In the genomic region with DNA sequence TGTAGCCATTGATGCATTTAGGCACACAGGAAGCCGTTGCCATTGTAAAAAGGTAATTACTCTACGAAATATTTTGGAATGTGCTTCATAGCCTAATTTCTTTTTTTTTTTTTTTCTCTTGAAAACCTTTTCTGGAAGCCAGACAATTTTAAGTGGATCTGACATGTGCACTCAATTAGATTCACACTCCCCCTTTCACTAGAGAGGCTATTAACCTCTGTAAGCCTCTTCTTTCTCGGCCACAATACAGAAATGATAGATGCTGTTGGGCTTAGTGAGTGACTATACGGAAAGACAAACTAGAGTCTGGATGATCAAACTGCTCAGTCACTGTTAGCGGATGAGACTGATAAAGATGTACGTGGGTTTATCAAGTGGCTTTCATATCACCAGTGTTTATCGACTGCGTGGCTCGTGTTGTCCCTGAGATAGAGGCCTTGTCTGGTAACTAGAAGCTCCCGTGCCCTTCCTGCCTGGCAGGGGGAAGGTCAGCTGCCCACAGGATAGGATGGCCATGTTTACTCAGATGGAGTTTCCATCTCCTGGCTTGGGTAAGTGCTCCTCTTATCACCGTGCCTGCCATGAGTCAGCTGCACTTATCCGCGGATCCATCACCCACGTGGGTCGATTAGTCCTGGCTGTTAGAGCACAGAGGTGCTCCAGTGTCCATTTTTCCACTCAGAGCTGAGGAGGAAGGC, we compare ENCODE assay signal across 18 mouse cellular contexts. TPM values are rescaled to one million over a fixed set of nuclear protein-coding genes. Genes with fewer than 3 reads are reported as not detected.
DNase-seq lines count a peak whose midpoint lies in the region; ATAC-seq and TF ChIP-seq lines count a peak whose summit lies in the region.
"Had no signal": no experiment of that assay in that cellular context is flagged by ENCODE, and none has a peak within 500 bp of the region (broad histone marks: within the 10 kb centered on the region; RNA-seq: fewer than 3 reads in every experiment).

No protein-coding gene starts in this region.

- no peak overlapping the region for H3K9ac ChIP-seq in kidney, embryonic 16.5 days (replicated peaks; ENCODE audit: low read length)
- no peak overlapping the region; the same call in 1 of the 2 replicates for H3K9ac ChIP-seq in MEL (ENCODE audit: control insufficient read depth, low read depth, low read length, poor library complexity, severe bottlenecking)
- H3K9ac ChIP-seq: midbrain, embryonic 15.5 days; neural tube, embryonic 13.5 days had no signal

- no peaks in the 10 kb centered on the region for H3K36me3 ChIP-seq in kidney, embryonic 16.5 days (ENCODE audit: insufficient read depth, low read length)
- H3K36me3 ChIP-seq in kidney, adult 2 months (ENCODE audit: control insufficient read depth, insufficient read depth, low read length) = no peaks in the 10 kb centered on the region
- peaks cover 0 to 38% of the 10 kb centered on the region in 2 experiments; a peak in 2 of 4 replicates for H3K36me3 ChIP-seq in MEL (ENCODE audit: control insufficient read depth in 1 of 2, insufficient read depth in 2 of 2, low read length in 2 of 2)
- no peaks in the 10 kb centered on the region for H3K36me3 ChIP-seq in embryonic facial prominence, embryonic 10.5 days (replicated peaks)
- H3K36me3 ChIP-seq: midbrain, embryonic 15.5 days; neural tube, embryonic 13.5 days had no signal

- H3K4me3 ChIP-seq in kidney, embryonic 16.5 days (ENCODE audit: low read length) = no peak overlapping the region
- no peak overlapping the region for H3K4me3 ChIP-seq in kidney, adult 2 months (ENCODE audit: insufficient read depth, low read depth, low read length)
- peak overlapping the region; percentile 8 to 23 for H3K4me3 ChIP-seq in MEL (ENCODE audit: control insufficient read depth in 1 of 2, insufficient read depth in 1 of 2, low read depth in 2 of 2, low read length in 2 of 2)
- H3K4me3 ChIP-seq in embryonic facial prominence, embryonic 10.5 days = no peak overlapping the region
- H3K4me3 ChIP-seq: erythroblast, embryonic 14.5 days; midbrain, embryonic 15.5 days; neural tube, embryonic 13.5 days had no signal

- no peak for ATAC-seq in kidney, embryonic 16.5 days (ENCODE audit: low FRiP score, low TSS enrichment)
- ATAC-seq: forebrain, embryonic 16.5 days; midbrain, embryonic 15.5 days had no signal

- peak; percentile 39 for DNase-seq in gastrocnemius, adult 18-20 months (ENCODE audit: low spot score)
- DNase-seq in gastrocnemius, adult 8-10 months (ENCODE audit: low spot score in 2 of 2) = no peak
- DNase-seq in kidney, adult 2 months = no peak
- DNase-seq in MEL (ENCODE audit: low read depth, low spot score) = peak; percentile 64
- DNase-seq in embryonic facial prominence, embryonic 10.5 days (ENCODE audit: low spot score) = peak; percentile 15
- no peak for DNase-seq in c-Kit-positive CD71-positive TER-119-positive erythroid progenitor cells, embryonic 14.5 days (ENCODE audit: low spot score)
- no peak for DNase-seq in cerebellum, postnatal 25 days
- DNase-seq: B cell, adult 2 months; cerebellum, postnatal 14 days; gastrocnemius, postnatal 36 days; kidney, postnatal 25 days; right cerebral cortex, postnatal 14 days; thymus, adult 18-20 months had no signal

- TF ChIP-seq EP300 in MEL (IDR thresholded peaks at IDR 0.05; ENCODE audit: low read depth in 1 of 2, low read length in 2 of 2) = peak; percentile 69 to 86

- H3K9me3 ChIP-seq in kidney, embryonic 16.5 days (ENCODE audit: low read length) = no peaks in the 10 kb centered on the region
- no peaks in the 10 kb centered on the region for H3K9me3 ChIP-seq in MEL (replicated peaks; ENCODE audit: insufficient read depth, low read length)
- H3K9me3 ChIP-seq in embryonic facial prominence, embryonic 10.5 days = no peaks in the 10 kb centered on the region
- H3K9me3 ChIP-seq: midbrain, embryonic 15.5 days; neural tube, embryonic 13.5 days had no signal

- TF ChIP-seq CTCF in kidney, adult 2 months (conservative IDR thresholded peaks at IDR 0.05; ENCODE audit: insufficient read depth, insufficient read length, low read depth, low read length) = no peak
- TF ChIP-seq CTCF in MEL (IDR thresholded peaks at IDR 0.05 in 2 of 3, conservative IDR thresholded peaks at IDR 0.05 in 1 of 3; ENCODE audit: control insufficient read depth in 1 of 3, insufficient read depth in 1 of 3, low read depth in 2 of 3, low read length in 3 of 3, poor library complexity in 1 of 3, severe bottlenecking in 1 of 3) = no peak

- 0 out of 2 replicates have a peak, but pooled peaks cover 3% of the 10 kb centered on the region for H3K79me2 ChIP-seq in MEL (ENCODE audit: control insufficient read depth, insufficient read depth, low read length, poor library complexity)

- no peak for TF ChIP-seq RAD21 in MEL (IDR thresholded peaks at IDR 0.05; ENCODE audit: low read depth, low read length)

- H3K27me3 ChIP-seq in kidney, embryonic 16.5 days (ENCODE audit: insufficient read depth, low read length) = no peaks in the 10 kb centered on the region
- H3K27me3 ChIP-seq in kidney, adult 2 months (replicated peaks; ENCODE audit: control insufficient read depth, insufficient read depth, low read length) = no peaks in the 10 kb centered on the region
- no peaks in the 10 kb centered on the region for H3K27me3 ChIP-seq in MEL (ENCODE audit: control insufficient read depth in 1 of 2, insufficient read depth in 2 of 2, low read length in 2 of 2)
- no peaks in the 10 kb centered on the region for H3K27me3 ChIP-seq in embryonic facial prominence, embryonic 10.5 days (replicated peaks; ENCODE audit: low read depth, poor library complexity, severe bottlenecking)
- H3K27me3 ChIP-seq: midbrain, embryonic 15.5 days; neural tube, embryonic 13.5 days had no signal

- TF ChIP-seq POLR2A in kidney, adult 2 months (IDR thresholded peaks at IDR 0.05; ENCODE audit: low read depth, low read length) = no peak
- no peak for TF ChIP-seq POLR2A in MEL (IDR thresholded peaks at IDR 0.05; ENCODE audit: control insufficient read depth in 1 of 2, insufficient read depth in 1 of 2, low read depth in 1 of 2, low read length in 2 of 2, poor library complexity in 1 of 2)

- H3K27ac ChIP-seq in kidney, embryonic 16.5 days (ENCODE audit: low read length) = peak overlapping the region; percentile 14; the same call in 1 of the 2 replicates
- no peak overlapping the region for H3K27ac ChIP-seq in kidney, adult 2 months (ENCODE audit: insufficient read depth, low read depth, low read length)
- H3K27ac ChIP-seq in MEL (ENCODE audit: control insufficient read depth, low read depth, low read length) = peak overlapping the region; percentile 68
- H3K27ac ChIP-seq in embryonic facial prominence, embryonic 10.5 days (replicated peaks) = no peak overlapping the region
- H3K27ac ChIP-seq: midbrain, embryonic 15.5 days; neural tube, embryonic 13.5 days had no signal

- H3K4me2 ChIP-seq in kidney, embryonic 16.5 days (replicated peaks; ENCODE audit: low read depth, low read length) = no peak overlapping the region
- H3K4me2 ChIP-seq: midbrain, embryonic 15.5 days; neural tube, embryonic 13.5 days had no signal

- 33% methylated on average over 15 of the region's 15 CpGs for WGBS in kidney, embryonic 16.5 days
- 53% methylated on average over 15 of the region's 15 CpGs for WGBS in kidney, adult 2 months
- WGBS in embryonic facial prominence, embryonic 10.5 days = 55% methylated on average over 15 of the region's 15 CpGs

- H3K4me1 ChIP-seq in kidney, embryonic 16.5 days (ENCODE audit: insufficient read depth, low read length) = peaks cover 41% of the 10 kb centered on the region
- no peaks in the 10 kb centered on the region; the same call in 1 of the 2 replicates for H3K4me1 ChIP-seq in kidney, adult 2 months (ENCODE audit: control insufficient read depth, insufficient read depth, low read length)
- peaks cover 27 to 42% of the 10 kb centered on the region in 2 experiments for H3K4me1 ChIP-seq in MEL (ENCODE audit: control insufficient read depth in 1 of 2, insufficient read depth in 2 of 2, low read length in 2 of 2)
- peaks cover 55% of the 10 kb centered on the region for H3K4me1 ChIP-seq in embryonic facial prominence, embryonic 10.5 days

TF ChIP-seq in MEL, 35 proteins besides CTCF, POLR2A, EP300 and RAD21 (continues in another document):
- TF ChIP-seq ZKSCAN1 (IDR thresholded peaks at IDR 0.05; ENCODE audit: low read depth, low read length) (no peak), GABPA (IDR thresholded peaks at IDR 0.05; ENCODE audit: low read depth, low read length) (no peak), MEF2A (IDR thresholded peaks at IDR 0.05; ENCODE audit: extremely low read depth, insufficient replicate concordance, low read depth, low read length, poor library complexity, severe bottlenecking) (no peak), SIN3A (IDR thresholded peaks at IDR 0.05; ENCODE audit: low read length) (peak; percentile 52; the same call in 1 of the 2 replicates), MXI1 (IDR thresholded peaks at IDR 0.05; ENCODE audit: low read depth, low read length) (peak; percentile 19), TAL1 (IDR thresholded peaks at IDR 0.05; ENCODE audit: low read length) (peak; percentile 28), KAT2A (conservative IDR thresholded peaks at IDR 0.05; ENCODE audit: low read depth, low read length) (no peak), RCOR1 (IDR thresholded peaks at IDR 0.05; ENCODE audit: low read depth, low read length) (peak; percentile 49; the same call in 1 of the 2 replicates), E2F4 (IDR thresholded peaks at IDR 0.05; ENCODE audit: borderline replicate concordance, low read depth, low read length) (no peak), JUND (IDR thresholded peaks at IDR 0.05; ENCODE audit: low read depth, low read length) (no peak), CHD1 (IDR thresholded peaks at IDR 0.05; ENCODE audit: low read depth, low read length) (0 out of 2 replicates have a peak, but pooled peaks have one; percentile 33), MYB (IDR thresholded peaks at IDR 0.05; ENCODE audit: low read depth, low read length) (no peak), NRF1 (IDR thresholded peaks at IDR 0.05; ENCODE audit: insufficient read depth, low read depth, low read length, poor library complexity, severe bottlenecking) (no peak), GATA1 (IDR thresholded peaks at IDR 0.05; ENCODE audit: low read depth, low read length) (peak; percentile 87), MYC (IDR thresholded peaks at IDR 0.05; ENCODE audit: low read depth, low read length) (peak; percentile 7; the same call in 1 of the 2 replicates)

RNA-seq across cellular contexts. Expression of a gene that starts 3.6 kb away (rescaled TPM):
- total RNA-seq in gastrocnemius, adult 18-20 months (2021) = 100 to 1,000 TPM in 1 of 2 experiments, 10 to 100 TPM in 1; 93.6 to 103 TPM
- total RNA-seq in gastrocnemius, adult 8-10 months (2022) = 100 to 1,000 TPM in 3 of 4 experiments, 10 to 100 TPM in 1; 92.5 to 116 (median 107) TPM
- 18.7 and 22.5 TPM in 2 replicates for polyA plus RNA-seq in kidney, embryonic 16.5 days (2015; fragmentation: Nextera tagmentation; extraction: Ambion mirVana)
- 5.3 and 5.5 TPM in 2 replicates for polyA plus RNA-seq in kidney, adult 2 months (2012; rRNA removed)
- total RNA-seq in MEL (2012; rRNA removed) = 5.2 and 6.0 TPM in 2 replicates
- polyA plus RNA-seq in MEL (2012; ENCODE audit: insufficient read depth in 1 of 2, insufficient read length in 2 of 2, low read depth in 1 of 2, low replicate concordance in 2 of 2, missing spikeins in 1 of 2) = 10 to 100 TPM in 1 of 2 experiments, not detected in 1; 11.2 TPM
- polyA plus RNA-seq in embryonic facial prominence, embryonic 10.5 days (2016; fragmentation: Nextera tagmentation; extraction: Ambion mirVana) = 27.2 and 27.7 TPM in 2 replicates

Comparison
In these comparisons a context has a peak if more than half of its experiments do, and no peak if none do; other contexts are left out.
1. DNase-seq: peak in gastrocnemius, adult 18-20 months (single experiment), MEL (single experiment) and embryonic facial prominence, embryonic 10.5 days (single experiment); none in gastrocnemius, adult 8-10 months (0 of 2), kidney, adult 2 months (single experiment), c-Kit-positive CD71-positive TER-119-positive erythroid progenitor cells, embryonic 14.5 days (single experiment) and cerebellum, postnatal 25 days (0 of 2).
2. H3K27ac ChIP-seq: peak in kidney, embryonic 16.5 days (single experiment) and MEL (single experiment); none in kidney, adult 2 months (single experiment) and embryonic facial prominence, embryonic 10.5 days (single experiment).
3. H3K4me3 ChIP-seq: peak in MEL (2 of 2); none in kidney, embryonic 16.5 days (single experiment), kidney, adult 2 months (single experiment) and embryonic facial prominence, embryonic 10.5 days (single experiment).